Mouse (Mus musculus): ENCODE measurements around the gene Yipf7.

Yipf7 gene

GRCm38 (mm10) chr5:69542489-69542888 lies at the start of gene Yipf7:
Gene Yipf7, minus strand, starts transcription at chr5:69542648.
- DNase-seq (ENCODE audit: low read depth): no peak

GRCm38 (mm10) chr5:69591640-69592461 lies 49.4 kb upstream of the Yipf7 start, which contains the start of gene Gnpda2:
Gene Gnpda2, minus strand, starts transcription at chr5:69592340.
- peak; percentile 73 for DNase-seq (ENCODE audit: low read depth)

GRCm38 (mm10) chr5:69557404-69557935 lies 15.0 kb upstream of the Yipf7 start:
- peak; percentile 8 for DNase-seq (ENCODE audit: low read depth)

GRCm38 (mm10) chr5:69556628-69557403 lies 14.4 kb upstream of the Yipf7 start, which contains the start of gene Guf1:
Gene Guf1, plus strand, starts transcription at chr5:69556923.
- peak; percentile 65 for DNase-seq (ENCODE audit: low read depth)

DNA sequence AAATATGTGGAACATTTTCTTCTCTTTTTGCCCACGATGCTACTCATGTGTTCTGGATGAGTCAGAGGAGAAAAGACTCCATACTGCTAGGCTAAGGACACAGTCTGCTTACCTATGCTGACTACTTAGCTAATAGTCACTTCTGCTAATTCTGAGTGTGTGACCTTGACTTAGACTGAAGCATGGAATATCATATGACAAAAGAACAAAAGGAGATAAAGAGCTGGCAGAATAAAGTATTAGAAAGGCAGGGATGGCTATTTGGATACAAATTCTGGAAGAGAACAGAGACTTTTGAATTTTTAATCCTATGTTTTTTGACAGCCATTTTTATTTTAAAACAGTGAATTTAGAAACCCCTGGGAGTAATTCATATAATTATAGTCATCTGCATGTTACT lies 768 bp downstream of the Yipf7 start:
- no peak for DNase-seq (ENCODE audit: low read depth)

DNA sequence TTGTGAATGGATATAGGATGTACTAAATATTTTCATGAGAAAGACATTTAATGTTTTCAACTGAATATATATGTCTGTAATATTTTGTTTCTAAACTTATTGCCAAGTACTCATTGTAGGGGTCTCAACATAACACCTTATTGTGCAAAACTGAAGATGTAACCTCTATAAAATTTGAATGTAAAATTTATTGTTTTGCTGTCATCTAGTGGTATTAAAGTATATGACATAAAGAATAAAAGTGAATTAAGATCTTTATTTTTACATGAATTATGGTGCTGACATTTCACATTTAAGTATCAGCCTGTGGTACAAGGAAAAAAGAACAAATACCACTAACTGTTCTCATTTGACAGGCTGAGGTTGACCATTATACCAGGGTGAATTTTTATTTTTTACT lies 18.5 kb downstream of the Yipf7 start:
- DNase-seq (ENCODE audit: low read depth): no peak

DNA sequence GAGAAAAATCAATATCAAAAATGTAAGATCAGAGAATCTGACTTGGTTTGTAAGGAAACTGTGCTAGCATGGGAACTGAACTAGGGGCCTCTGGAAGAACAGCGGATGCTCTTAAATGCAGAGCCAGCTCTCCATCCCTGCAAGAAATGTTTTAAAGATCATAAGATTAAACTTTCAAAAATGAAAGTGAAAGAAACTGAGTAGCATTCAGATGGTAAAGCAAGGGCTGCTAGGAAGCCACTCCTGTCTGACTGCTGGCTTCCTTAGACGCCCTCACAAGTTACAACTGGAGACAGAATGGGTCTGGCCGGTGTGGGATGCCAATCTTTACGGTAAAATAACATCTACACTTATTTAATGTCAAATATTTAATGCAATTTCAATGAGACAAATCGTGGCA lies 20.4 kb downstream of the Yipf7 start:
- no peak for DNase-seq (ENCODE audit: low read depth)

DNA sequence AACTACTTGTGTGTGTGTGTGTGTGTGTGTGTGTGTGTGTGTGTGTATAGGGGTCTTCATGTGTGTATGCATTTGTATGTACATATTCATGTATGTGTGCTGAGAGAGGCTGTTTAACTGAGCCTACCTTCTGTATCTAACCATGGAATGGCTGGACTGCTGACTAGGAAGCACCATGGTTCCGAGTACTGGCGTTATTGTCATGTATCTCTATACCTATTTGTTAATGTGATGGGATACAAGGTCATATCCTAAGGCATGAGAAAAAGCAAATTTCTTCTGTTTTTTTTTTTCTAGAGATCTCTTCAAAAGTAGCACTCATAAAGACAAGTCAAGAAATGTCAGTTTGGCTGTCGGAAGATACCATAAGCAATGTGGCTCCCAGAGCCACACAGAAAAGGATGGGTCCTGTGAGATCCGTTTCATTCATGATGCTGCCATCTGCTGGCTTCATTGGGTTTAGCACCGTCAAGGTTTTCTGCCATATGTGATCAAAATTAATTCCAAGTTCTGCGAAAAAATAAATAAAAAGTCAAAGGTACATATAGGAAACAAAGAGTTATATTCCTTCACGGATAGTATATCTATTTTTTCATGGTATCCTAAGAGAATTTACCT lies 21.7 kb downstream of the Yipf7 start:
- DNase-seq (ENCODE audit: low read depth): peak; percentile 19

DNA sequence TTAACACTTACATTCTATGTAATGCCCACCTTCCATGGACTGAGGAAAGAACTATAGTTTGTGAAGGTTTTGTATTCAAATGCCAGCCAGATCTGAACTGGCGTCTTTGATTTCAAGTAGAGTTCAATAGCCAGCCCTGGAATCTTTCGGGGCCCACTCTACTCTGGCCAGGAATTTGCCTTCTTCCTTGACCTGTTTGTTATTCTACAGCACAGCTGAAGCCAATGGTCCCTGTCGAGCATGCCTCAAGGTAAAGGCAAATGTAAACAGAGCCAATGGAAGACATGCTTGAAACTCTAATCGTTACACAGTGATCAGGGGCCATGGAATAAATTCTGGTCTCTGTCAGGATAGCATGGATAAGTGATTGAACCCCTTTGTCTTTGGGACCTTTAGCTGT lies 30.2 kb downstream of the Yipf7 start:
- DNase-seq (ENCODE audit: low read depth): no peak

DNA sequence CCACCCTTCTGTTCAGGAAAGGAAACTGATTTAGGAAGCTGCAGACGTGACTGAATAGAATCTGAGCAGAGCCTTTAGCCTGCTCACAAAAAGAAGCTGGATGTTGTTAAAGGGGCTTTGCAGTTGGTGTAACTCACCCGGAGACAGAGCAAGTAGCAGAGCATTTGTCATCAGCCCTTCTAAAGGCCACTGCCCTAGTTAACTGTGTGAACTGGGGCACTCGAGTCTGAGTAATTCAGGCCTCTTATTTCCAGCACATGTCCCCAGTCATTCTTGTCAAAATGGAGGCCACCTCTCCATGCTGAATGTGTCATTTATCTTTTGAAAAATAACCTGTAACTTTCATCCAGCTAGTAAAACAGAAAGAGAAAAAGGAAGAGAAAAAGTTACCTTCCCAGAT lies 30.8 kb downstream of the Yipf7 start:
- DNase-seq (ENCODE audit: low read depth): no peak

DNA sequence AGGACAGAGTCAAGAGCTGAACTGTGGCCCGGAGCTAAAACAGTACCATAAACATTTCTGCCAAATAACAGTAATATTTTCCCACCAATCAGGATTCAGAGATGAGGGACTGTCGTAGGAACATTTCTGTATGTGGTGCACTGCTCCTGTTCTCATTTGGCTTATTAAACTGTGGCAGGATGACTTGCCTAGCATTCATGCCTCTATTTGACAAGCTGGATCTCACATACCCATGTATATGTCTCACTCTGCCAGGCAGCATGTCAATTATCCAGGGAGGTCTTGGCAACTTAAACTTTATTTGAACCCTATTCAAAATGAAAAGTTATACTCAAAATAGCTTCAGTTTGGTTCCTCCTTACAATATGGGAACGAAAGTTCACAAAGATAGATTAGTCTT lies 35.4 kb downstream of the Yipf7 start:
- DNase-seq (ENCODE audit: low read depth): no peak

DNA sequence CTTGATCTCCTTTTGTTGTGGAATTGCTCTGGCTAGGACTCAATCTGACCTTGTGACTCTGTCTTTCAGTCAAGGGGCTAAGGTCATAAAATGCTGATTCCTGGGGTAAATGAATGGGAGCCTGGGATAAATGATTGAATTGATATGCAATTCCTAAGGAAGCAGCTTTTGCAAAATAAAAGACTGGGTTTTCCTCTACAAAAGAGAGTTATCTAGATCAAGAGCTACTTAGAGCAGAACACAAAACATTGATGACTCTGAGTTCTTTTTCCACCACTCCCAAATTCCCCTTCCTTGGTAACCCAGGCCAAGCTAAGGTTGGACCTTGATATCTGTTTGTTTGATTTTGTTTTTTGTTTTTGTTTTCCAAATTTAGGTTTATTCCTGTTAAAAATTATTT lies 53.4 kb downstream of the Yipf7 start:
- DNase-seq (ENCODE audit: low read depth): no peak

DNA sequence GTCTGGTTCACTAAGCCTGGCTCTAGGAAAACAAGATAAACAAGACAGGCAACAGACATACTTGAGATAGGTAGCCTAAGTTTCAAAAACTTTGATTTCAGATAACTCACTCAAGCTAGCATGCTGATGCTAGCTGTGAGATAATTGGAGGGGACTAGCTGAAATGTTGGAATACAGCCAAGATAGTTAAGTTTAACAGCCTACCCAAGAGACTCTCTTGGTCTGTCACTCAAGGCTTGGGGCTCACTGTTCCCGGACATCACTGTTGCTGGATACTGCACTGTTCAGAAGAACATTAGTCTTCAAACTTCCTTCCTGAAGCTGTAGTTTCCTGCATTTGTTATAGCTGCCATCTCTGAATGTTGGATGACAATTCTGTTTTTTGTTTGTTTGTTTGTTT lies 74.9 kb downstream of the Yipf7 start:
- no peak for DNase-seq (ENCODE audit: low read depth)
